Mouse (Mus musculus) lung, postnatal 0 days (tissue): ENCODE measurements around the gene Trmt1l. TPM values are rescaled to one million over a fixed set of nuclear protein-coding genes. Genes with fewer than 3 reads are reported as not detected.

Experiments used
- ATAC-seq: fragments of 200-750 bp; cut with Nextera tagmentation; 2 replicates; pipeline ENCODE4 v1.8.0; 2017; ENCODE audit warnings: moderate library complexity
- DNase-seq: peaks from one replicate; pipeline ENCODE4 v3.0.0-alpha.2; 2016; ENCODE audit warnings: low spot score
- H3K27ac ChIP-seq: fragments of 300-500 bp; sonication (generic); 2 replicates; pipeline ENCODE4 v1.5.1; 2014; ENCODE audit warnings: antibody characterized with exemption, mild to moderate bottlenecking, low read length, mixed read lengths
- H3K27me3 ChIP-seq: fragments of 300-500 bp; sonication (generic); replicated peaks from 2 replicates; pipeline ENCODE4 v1.6.1; 2014; ENCODE audit warnings: low read length, mixed read lengths; ENCODE audit not compliant: insufficient read depth
- H3K36me3 ChIP-seq: fragments of 300-500 bp; sonication (generic); 2 replicates; pipeline ENCODE4 v1.6.1; 2014; ENCODE audit warnings: low read length, mixed read lengths; ENCODE audit not compliant: insufficient read depth
- H3K4me1 ChIP-seq: fragments of 300-500 bp; sonication (generic); 2 replicates; pipeline ENCODE4 v1.6.1; 2014; ENCODE audit warnings: antibody characterized with exemption, low read depth, low read length, mixed read lengths; ENCODE audit not compliant: insufficient read depth
- H3K4me2 ChIP-seq: fragments of 300-500 bp; sonication (generic); replicated peaks from 2 replicates; pipeline ENCODE4 v1.6.1; 2014; ENCODE audit warnings: low read depth, mild to moderate bottlenecking, low read length, moderate library complexity, mixed read lengths
- H3K4me3 ChIP-seq: fragments of 300-500 bp; sonication (generic); 2 replicates; pipeline ENCODE4 v1.5.1; 2014; ENCODE audit warnings: low read depth, low read length
- H3K9ac ChIP-seq: fragments of 300-500 bp; sonication (generic); replicated peaks from 2 replicates; pipeline ENCODE4 v1.6.1; 2014; ENCODE audit warnings: low read depth, mild to moderate bottlenecking
- H3K9me3 ChIP-seq: fragments of 300-500 bp; sonication (generic); 2 replicates; pipeline ENCODE4 v1.6.1; 2016; ENCODE audit warnings: low read length, mixed read lengths
- CTCF ChIP-seq: IDR thresholded peaks from 2 replicates; pipeline ENCODE4 v1.5.1; 2016; ENCODE audit warnings: antibody characterized with exemption, mild to moderate bottlenecking
- EP300 ChIP-seq: IDR thresholded peaks from 2 replicates; pipeline ENCODE4 v1.6.1; 2016; ENCODE audit warnings: antibody characterized with exemption, mild to moderate bottlenecking, control low read depth
- WGBS: fragments of 180-500 bp; shearing (Covaris S2); extraction: QIAGEN DNeasy Blood & Tissue Kit; methylation state at CpG from one replicate; pipeline ENCODE4 v1.1.7; 2014; 5-methylcytosine and 5-hydroxymethylcytosine counted together
- microRNA-seq: library from miRNA; unstranded; fragments of <30 nt; microRNA quantifications from one replicate; pipeline ENCODE4, GENCODE M21; 2016
- polyA plus RNA-seq: library from polyadenylated mRNA; unstranded; fragments of >200 nt; fragmentation: Nextera tagmentation; extraction: Ambion mirVana; gene quantifications from 2 replicates; pipeline ENCODE4 v1.2.1, GENCODE M21; 2015

Gene Trmt1l
- polyA plus RNA-seq, 1 experiment from 2014 or later, result 19.8 TPM

DNA sequence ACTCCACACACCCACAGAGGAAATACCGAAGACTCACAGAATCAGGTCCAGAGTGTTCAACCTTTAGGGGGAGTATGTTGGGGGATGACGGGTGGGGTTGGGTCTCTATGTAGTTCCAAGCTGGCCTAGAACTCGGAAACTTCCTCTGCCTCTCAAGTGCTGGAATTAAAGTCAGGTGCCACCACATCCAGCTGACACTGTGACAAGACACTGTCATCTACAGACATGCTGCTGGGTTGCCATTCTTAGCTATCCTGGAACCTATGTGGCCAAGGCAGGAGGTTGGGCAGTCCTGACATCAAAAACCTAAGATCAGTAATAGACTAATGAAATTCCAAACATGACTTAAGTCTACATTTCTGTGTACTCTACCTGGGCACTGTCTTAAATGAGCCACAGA is 70.0 kb downstream of the Trmt1l start:
- H3K9ac ChIP-seq, result no peak overlapping the region
- TF ChIP-seq EP300 (no peak), CTCF (no peak)
- ATAC-seq (no peak), DNase-seq (no peak)
- peaks cover 10% of the 10 kb centered on the region for H3K4me1 ChIP-seq
- H3K27ac ChIP-seq, result no peak overlapping the region
- no peaks in the 10 kb centered on the region for H3K36me3 ChIP-seq
- H3K9me3 ChIP-seq, result no peaks in the 10 kb centered on the region
- 72% methylated on average over 3 of the region's 3 CpGs for WGBS
- H3K4me3 ChIP-seq, result no peak overlapping the region
- no peaks in the 10 kb centered on the region for H3K27me3 ChIP-seq
- H3K4me2 ChIP-seq, result no peak overlapping the region

- Histone ChIP-seq H3K27me3 (no peaks in the 10 kb centered on the region), H3K4me1 (peaks cover 10% of the 10 kb centered on the region), H3K9me3 (no peaks in the 10 kb centered on the region), H3K4me3 (peak overlapping the region; percentile 99), H3K27ac (peak overlapping the region; percentile 98), H3K9ac (peak overlapping the region; percentile 95), H3K4me2 (peak overlapping the region; percentile 57), H3K36me3 (no peaks in the 10 kb centered on the region)
- under 1% methylated on average over 39 of the region's 59 CpGs for WGBS
- DNase-seq, result peak; percentile 54
- peak; percentile 50 for ATAC-seq
- TF ChIP-seq CTCF, result 0 out of 2 replicates have a peak, but pooled peaks have one; percentile 7
- TF ChIP-seq EP300, result no peak
These were observed 71.6 kb downstream of the Trmt1l start for GRCm38 (mm10) chr1:151499815-151500501.

GRCm38 (mm10) chr1:151500531-151501361 is 72.4 kb downstream of the Trmt1l start, which contains the start of gene Rnf2:
Gene Rnf2 (minus strand): TSS chr1:151500955.
- H3K4me2 ChIP-seq, result peak within 1 kb of the TSS; percentile 57
- TF ChIP-seq CTCF, result no peak
- H3K9ac ChIP-seq, result peak within 1 kb of the TSS; percentile 95
- peak within 1 kb of the TSS; percentile 99 for H3K4me3 ChIP-seq
- DNase-seq, result peak; percentile 99
- WGBS, result 3% methylated on average over 57 of the region's 90 CpGs
- peak; percentile 98 for ATAC-seq
- no peaks in the 10 kb centered on the region for H3K27me3 ChIP-seq
- no peaks in the 10 kb centered on the region for H3K9me3 ChIP-seq
- H3K27ac ChIP-seq, result peak within 1 kb of the TSS; percentile 98
- H3K4me1 ChIP-seq, result peaks cover 10% of the 10 kb centered on the region; the same call in 1 of the 2 replicates
- H3K36me3 ChIP-seq, result no peaks in the 10 kb centered on the region

Small RNAs within 50 kb of the gene (microRNA-seq; reads per million reads assigned to microRNA genes)
- gene Mir7682, result 0.73 reads per million

Other genes starting within 250 kb of the Trmt1l start
- 0.14 and 0.68 TPM in 2 replicates for gene Gm47985, start 246.0 kb upstream of the Trmt1l start, polyA plus RNA-seq
- gene Gm8947, start 236.2 kb upstream of the Trmt1l start, polyA plus RNA-seq, result not detected in 2 replicates
- 0.13 TPM in 1 of 2 replicates, not detected in the other for gene Gm47995, start 230.1 kb upstream of the Trmt1l start, polyA plus RNA-seq
- 0.15 TPM in 1 of 2 replicates, not detected in the other for gene 3110040M04Rik, start 224.4 kb upstream of the Trmt1l start, polyA plus RNA-seq
- gene Gm47996, start 218.4 kb upstream of the Trmt1l start, polyA plus RNA-seq, result not detected in 2 replicates
- gene Ivns1abp, start 84.1 kb upstream of the Trmt1l start, polyA plus RNA-seq, result 107 and 117 TPM in 2 replicates
- 75.3 and 92.6 TPM in 2 replicates for gene Swt1, start 87 bp upstream of the Trmt1l start, polyA plus RNA-seq
- gene Rnf2, start 72.4 kb downstream of the Trmt1l start, polyA plus RNA-seq, result 41.9 TPM in 2 replicates
- 12.9 and 13.1 TPM in 2 replicates for gene Fam129a, start 142.6 kb downstream of the Trmt1l start, polyA plus RNA-seq